Mouse (Mus musculus) midbrain, embryonic 15.5 days (tissue): ENCODE data around the gene Hsd17b7. TPM values are rescaled to one million over a fixed set of nuclear protein-coding genes. Genes with fewer than 3 reads are reported as not detected.

Experiments used
- ATAC-seq: fragments of 200-750 bp; cut with Nextera tagmentation; replicated peaks from 2 replicates; pipeline ENCODE4 v1.8.0; 2017; ENCODE audit warnings: moderate TSS enrichment
- H3K27ac ChIP-seq: fragments of 300-500 bp; sonication (generic); 2 replicates; pipeline ENCODE4 v1.5.1; 2015; ENCODE audit warnings: mild to moderate bottlenecking, inconsistent platforms
- H3K27me3 ChIP-seq: fragments of 300-500 bp; sonication (generic); replicated peaks from 2 replicates; pipeline ENCODE4 v1.6.1; 2015; ENCODE audit warnings: inconsistent platforms
- H3K36me3 ChIP-seq: fragments of 300-500 bp; sonication (generic); replicated peaks from 2 replicates; pipeline ENCODE4 v1.6.1; 2015; ENCODE audit warnings: inconsistent platforms
- H3K4me1 ChIP-seq: fragments of 300-500 bp; sonication (generic); 2 replicates; pipeline ENCODE4 v1.6.1; 2015; ENCODE audit warnings: inconsistent platforms
- H3K4me2 ChIP-seq: fragments of 300-500 bp; sonication (generic); 2 replicates; pipeline ENCODE4 v1.6.1; 2015; ENCODE audit warnings: inconsistent platforms, mild to moderate bottlenecking, moderate library complexity
- H3K4me3 ChIP-seq: fragments of 300-500 bp; sonication (generic); 2 replicates; pipeline ENCODE4 v1.5.1; 2015; ENCODE audit warnings: mild to moderate bottlenecking, inconsistent platforms
- H3K9ac ChIP-seq: fragments of 300-500 bp; sonication (generic); 2 replicates; pipeline ENCODE4 v1.6.1; 2015; ENCODE audit warnings: mild to moderate bottlenecking, inconsistent platforms
- H3K9me3 ChIP-seq: fragments of 300-500 bp; sonication (generic); 2 replicates; pipeline ENCODE4 v1.6.1; 2016; ENCODE audit warnings: inconsistent platforms
- WGBS: fragments of 180-500 bp; shearing (Covaris S2); methylation state at CpG from one replicate; pipeline ENCODE4 v1.1.7; 2015; ENCODE audit warnings: mixed read lengths; 5-methylcytosine and 5-hydroxymethylcytosine counted together
- polyA plus RNA-seq: library from polyadenylated mRNA; unstranded; fragments of >200 nt; fragmentation: Nextera tagmentation; extraction: Ambion mirVana; gene quantifications from 2 replicates; pipeline ENCODE4 v1.2.1, GENCODE M21; 2015

Gene Hsd17b7
- polyA plus RNA-seq, 1 experiment from 2014 or later: 19.5 TPM

DNA sequence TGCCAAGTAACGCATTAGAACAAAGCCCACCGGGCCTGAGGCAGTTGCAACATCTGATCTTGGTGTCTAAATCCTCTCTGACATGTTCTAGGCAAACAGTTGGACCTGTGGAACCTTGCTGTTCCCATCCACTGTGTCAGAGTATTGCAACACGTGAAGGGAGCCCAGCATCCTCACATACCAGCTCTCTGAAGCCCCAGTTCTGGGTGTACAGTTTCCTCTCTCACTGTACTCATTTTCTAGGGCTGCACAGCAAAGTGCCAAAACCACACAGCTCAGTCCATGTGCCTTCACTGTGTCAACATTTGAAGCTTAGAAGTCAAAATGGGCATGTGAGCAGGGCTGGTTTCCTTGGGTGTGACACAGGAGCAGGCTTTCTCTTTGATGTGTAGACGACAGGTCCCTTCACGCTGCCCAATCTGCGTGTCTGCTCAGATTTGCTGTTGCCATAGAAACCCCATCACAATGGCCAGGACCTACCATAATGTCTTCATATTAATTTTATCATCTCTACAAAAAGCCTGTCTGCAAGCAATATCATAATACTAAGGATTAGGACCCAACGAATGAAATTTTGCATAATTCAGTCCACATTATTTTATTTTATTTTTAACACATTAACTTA is 36.8 kb downstream of the Hsd17b7 start:
- no peaks in the 10 kb centered on the region for H3K9me3 ChIP-seq
- no peak overlapping the region for H3K9ac ChIP-seq
- no peak overlapping the region for H3K4me3 ChIP-seq
- no peaks in the 10 kb centered on the region for H3K36me3 ChIP-seq
- 42% methylated on average over 7 of the region's 7 CpGs for WGBS
- no peaks in the 10 kb centered on the region for H3K27me3 ChIP-seq
- peaks cover 31% of the 10 kb centered on the region for H3K4me1 ChIP-seq
- peak overlapping the region; percentile 12 for H3K4me2 ChIP-seq
- peak overlapping the region; percentile 68 for H3K27ac ChIP-seq
- no peak for ATAC-seq

- H3K9ac ChIP-seq: no peak overlapping the region
- 86% methylated on average over 7 of the region's 7 CpGs for WGBS
- peak overlapping the region; percentile 12 for H3K4me2 ChIP-seq
Measured at GRCm38 (mm10) chr1:169931698-169932097, 37.3 kb downstream of the Hsd17b7 start.

GRCm38 (mm10) chr1:169928454-169928971 is 40.5 kb downstream of the Hsd17b7 start, which contains the start of gene Ccdc190:
TSS of gene Ccdc190 (plus strand) at chr1:169928648.
- peak; percentile 84 for ATAC-seq
- Histone ChIP-seq H3K9ac (no peak within 1 kb of the TSS), H3K4me1 (peaks cover 17% of the 10 kb centered on the region), H3K27me3 (no peaks in the 10 kb centered on the region), H3K27ac (peak within 1 kb of the TSS; percentile 39), H3K36me3 (no peaks in the 10 kb centered on the region), H3K4me3 (peak within 1 kb of the TSS; percentile 11; the same call in 1 of the 2 replicates), H3K4me2 (peak within 1 kb of the TSS; percentile 29), H3K9me3 (no peaks in the 10 kb centered on the region)
- 6% methylated on average over 12 of the region's 12 CpGs for WGBS

More at GRCm38 (mm10) chr1:169931698-169932097, 37.3 kb downstream of the Hsd17b7 start:
- ATAC-seq: no peak
- Histone ChIP-seq H3K27ac (peak overlapping the region; percentile 68), H3K27me3 (no peaks in the 10 kb centered on the region), H3K9me3 (no peaks in the 10 kb centered on the region), H3K4me3 (no peak overlapping the region), H3K36me3 (no peaks in the 10 kb centered on the region), H3K4me1 (peaks cover 31% of the 10 kb centered on the region)

- Histone ChIP-seq H3K27ac (peak overlapping the region; percentile 39), H3K4me1 (peaks cover 16% of the 10 kb centered on the region), H3K27me3 (no peaks in the 10 kb centered on the region), H3K4me2 (peak overlapping the region; percentile 22; the same call in 1 of the 2 replicates), H3K9ac (no peak overlapping the region), H3K4me3 (no peak overlapping the region), H3K9me3 (no peaks in the 10 kb centered on the region), H3K36me3 (no peaks in the 10 kb centered on the region)
- WGBS: 29% methylated on average over 8 of the region's 8 CpGs
- ATAC-seq: peak; percentile 71
Measured at GRCm38 (mm10) chr1:169927753-169928369, 41.2 kb downstream of the Hsd17b7 start.

- Histone ChIP-seq H3K4me1 (peaks cover 5% of the 10 kb centered on the region; the same call in 1 of the 2 replicates), H3K27me3 (no peaks in the 10 kb centered on the region; the same call in 1 of the 2 replicates), H3K4me3 (no peak overlapping the region), H3K36me3 (no peaks in the 10 kb centered on the region), H3K27ac (no peak overlapping the region), H3K9ac (no peak overlapping the region), H3K4me2 (no peak overlapping the region), H3K9me3 (no peaks in the 10 kb centered on the region)
- WGBS: 78% methylated on average over 2 of the region's 2 CpGs
- no peak for ATAC-seq
Measured at GRCm38 (mm10) chr1:169924567-169924966, 44.5 kb downstream of the Hsd17b7 start.

GRCm38 (mm10) chr1:169921710-169922211 is 47.3 kb downstream of the Hsd17b7 start:
- Histone ChIP-seq H3K9me3 (no peaks in the 10 kb centered on the region), H3K4me3 (no peak overlapping the region), H3K9ac (no peak overlapping the region), H3K27ac (no peak overlapping the region), H3K27me3 (no peaks in the 10 kb centered on the region; the same call in 1 of the 2 replicates), H3K4me1 (0 out of 2 replicates have a peak, but pooled peaks cover under 1% of the 10 kb centered on the region), H3K4me2 (no peak overlapping the region), H3K36me3 (no peaks in the 10 kb centered on the region)
- 42% methylated on average over 8 of the region's 8 CpGs for WGBS
- ATAC-seq: no peak

GRCm38 (mm10) chr1:169919211-169919610 is 49.8 kb downstream of the Hsd17b7 start:
- ATAC-seq: peak; percentile 69; the same call in 1 of the 2 replicates
- 0 out of 2 replicates have a peak, but pooled peaks cover 3% of the 10 kb centered on the region for H3K4me1 ChIP-seq
- H3K27ac ChIP-seq: no peak overlapping the region
- no peak overlapping the region for H3K9ac ChIP-seq
- no peak overlapping the region for H3K4me2 ChIP-seq
- 4% methylated on average over 11 of the region's 11 CpGs for WGBS
- no peak overlapping the region for H3K4me3 ChIP-seq
- H3K36me3 ChIP-seq: no peaks in the 10 kb centered on the region
- H3K9me3 ChIP-seq: no peaks in the 10 kb centered on the region
- no peaks in the 10 kb centered on the region; the same call in 1 of the 2 replicates for H3K27me3 ChIP-seq

DNA sequence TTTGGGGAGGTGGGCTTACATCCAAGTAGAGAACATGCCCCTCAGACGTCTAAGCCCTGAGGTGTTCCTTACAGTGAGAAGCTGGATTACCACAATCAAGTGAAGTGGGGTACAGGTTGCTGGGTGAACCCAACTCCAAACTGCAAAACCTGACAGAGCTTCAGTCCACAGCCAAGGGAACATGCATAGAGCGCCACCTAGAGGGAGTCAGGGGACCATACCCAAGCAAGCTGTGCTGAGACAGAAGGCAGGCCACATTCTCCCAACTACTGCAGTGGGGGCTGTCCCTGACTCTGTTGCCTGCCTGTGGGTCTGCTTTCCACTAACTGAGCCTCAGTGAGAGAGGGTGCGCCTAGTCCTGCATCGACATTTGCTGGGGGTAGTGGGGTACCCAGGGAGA is 51.0 kb downstream of the Hsd17b7 start:
- no peaks in the 10 kb centered on the region for H3K36me3 ChIP-seq
- no peaks in the 10 kb centered on the region; the same call in 1 of the 2 replicates for H3K27me3 ChIP-seq
- no peak overlapping the region for H3K4me3 ChIP-seq
- no peaks in the 10 kb centered on the region for H3K9me3 ChIP-seq
- no peak overlapping the region for H3K4me2 ChIP-seq
- WGBS: 18% methylated on average over 4 of the region's 4 CpGs
- H3K9ac ChIP-seq: no peak overlapping the region
- ATAC-seq: peak; percentile 60
- H3K27ac ChIP-seq: no peak overlapping the region
- H3K4me1 ChIP-seq: 0 out of 2 replicates have a peak, but pooled peaks cover 3% of the 10 kb centered on the region

DNA sequence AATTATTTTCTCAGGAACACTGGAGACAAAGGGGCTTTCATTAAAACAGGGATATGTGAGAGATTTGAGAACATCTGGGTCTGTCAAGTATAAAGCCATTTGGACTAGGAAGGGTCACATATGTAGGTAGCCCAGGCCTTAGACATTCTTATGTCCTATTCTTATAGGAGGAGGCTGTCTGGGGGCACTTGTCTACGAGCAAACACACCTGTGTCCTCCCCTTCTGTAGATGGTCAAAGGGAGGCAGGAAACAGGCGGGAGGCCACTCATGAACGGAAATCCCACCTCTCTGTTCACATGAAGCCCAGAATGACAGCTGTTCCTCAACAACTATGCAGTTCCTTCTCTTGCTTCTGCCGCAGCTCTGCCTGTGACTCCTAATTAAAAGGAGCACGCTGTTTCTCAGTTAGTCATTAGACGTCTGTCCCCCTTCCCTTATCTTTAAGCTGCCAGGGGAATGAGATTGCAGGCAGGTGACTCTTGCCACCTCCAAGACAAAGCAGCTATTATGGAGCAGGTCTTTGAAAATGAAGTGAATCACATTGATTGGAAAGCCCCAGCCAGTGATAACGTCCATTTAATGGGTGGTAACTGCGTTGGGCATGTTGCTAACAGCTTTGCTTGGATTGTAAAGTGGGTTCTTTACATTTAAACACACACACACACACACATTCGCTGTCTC is 51.8 kb downstream of the Hsd17b7 start:
- Histone ChIP-seq H3K4me3 (no peak overlapping the region), H3K9ac (no peak overlapping the region), H3K36me3 (no peaks in the 10 kb centered on the region), H3K27ac (no peak overlapping the region), H3K9me3 (no peaks in the 10 kb centered on the region), H3K4me1 (0 out of 2 replicates have a peak, but pooled peaks cover 3% of the 10 kb centered on the region), H3K27me3 (no peaks in the 10 kb centered on the region; the same call in 1 of the 2 replicates), H3K4me2 (no peak overlapping the region)
- ATAC-seq: no peak
- WGBS: 70% methylated on average over 9 of the region's 9 CpGs

DNA sequence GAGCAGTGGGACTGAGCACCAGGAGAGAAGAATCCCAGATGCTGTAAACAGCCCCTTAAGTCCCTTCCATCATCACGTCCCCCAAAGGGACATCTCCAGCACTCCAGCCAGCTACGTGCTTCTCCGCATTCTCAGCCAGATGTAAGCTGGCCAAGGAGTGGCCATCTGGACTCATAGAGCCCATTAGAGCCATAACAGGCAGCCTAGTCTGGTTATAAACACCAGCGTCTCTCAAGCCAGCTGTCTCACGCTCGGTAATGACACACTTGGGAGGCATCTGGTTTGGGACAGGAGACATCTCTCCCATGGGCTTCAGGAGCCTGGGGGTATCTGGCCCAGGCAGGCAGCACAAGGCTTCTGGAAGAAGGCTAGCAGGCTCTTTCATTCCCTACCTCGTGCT is 52.4 kb downstream of the Hsd17b7 start:
- ATAC-seq: 0 out of 2 replicates have a peak, but pooled peaks have one; percentile 37
- Histone ChIP-seq H3K36me3 (no peaks in the 10 kb centered on the region), H3K4me2 (no peak overlapping the region), H3K9ac (no peak overlapping the region), H3K4me3 (no peak overlapping the region), H3K27me3 (no peaks in the 10 kb centered on the region; the same call in 1 of the 2 replicates), H3K27ac (no peak overlapping the region), H3K9me3 (no peaks in the 10 kb centered on the region), H3K4me1 (0 out of 2 replicates have a peak, but pooled peaks cover 3% of the 10 kb centered on the region)
- WGBS: 55% methylated on average over 7 of the region's 7 CpGs

GRCm38 (mm10) chr1:169911526-169911925 is 57.5 kb downstream of the Hsd17b7 start:
- H3K4me2 ChIP-seq: no peak overlapping the region
- H3K4me3 ChIP-seq: no peak overlapping the region
- H3K9me3 ChIP-seq: no peaks in the 10 kb centered on the region
- 0 out of 2 replicates have a peak, but pooled peaks cover under 1% of the 10 kb centered on the region for H3K4me1 ChIP-seq
- H3K36me3 ChIP-seq: no peaks in the 10 kb centered on the region
- 81% methylated on average over 6 of the region's 6 CpGs for WGBS
- no peak for ATAC-seq
- H3K9ac ChIP-seq: no peak overlapping the region
- H3K27me3 ChIP-seq: no peaks in the 10 kb centered on the region
- no peak overlapping the region for H3K27ac ChIP-seq

DNA sequence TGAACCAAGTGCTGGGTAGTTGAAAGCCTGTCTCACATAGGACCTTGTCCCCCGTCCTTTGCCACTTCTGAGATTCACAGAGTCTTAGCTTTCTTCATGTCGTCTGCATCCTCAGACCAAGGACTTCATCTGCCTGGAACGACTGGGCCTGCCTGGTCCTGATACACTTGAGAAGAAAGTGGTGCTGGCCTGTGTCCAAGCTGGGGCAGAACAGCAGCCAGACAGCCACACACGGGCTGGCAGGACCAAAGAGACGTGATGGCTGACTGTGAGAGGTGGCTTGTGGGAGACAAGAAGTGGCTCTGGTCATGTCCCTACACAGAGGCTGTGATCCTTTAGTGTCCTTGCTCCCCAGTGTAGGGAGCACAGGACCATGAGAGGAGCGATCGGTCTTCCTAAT is 58.3 kb downstream of the Hsd17b7 start:
- H3K9ac ChIP-seq: no peak overlapping the region
- no peaks in the 10 kb centered on the region for H3K27me3 ChIP-seq
- no peak overlapping the region for H3K4me3 ChIP-seq
- H3K4me1 ChIP-seq: no peaks in the 10 kb centered on the region
- H3K9me3 ChIP-seq: no peaks in the 10 kb centered on the region
- H3K4me2 ChIP-seq: no peak overlapping the region
- ATAC-seq: no peak
- no peaks in the 10 kb centered on the region for H3K36me3 ChIP-seq
- H3K27ac ChIP-seq: no peak overlapping the region
- 82% methylated on average over 7 of the region's 7 CpGs for WGBS
